Mouse (Mus musculus) liver, embryonic 15.5 days (tissue): ENCODE measurements at regions not wholly inside any gene's neighbourhood (a gene's known extent, or its start where the extent isn't known, plus 50 kb on each side); places are given as distances from the start of the nearest gene placed in this dataset.
A peak's percentile ranks its signal among the peaks of the same experiment; 100 is the strongest.

Source experiments
- ATAC-seq: fragments of 200-750 bp; cut with Nextera tagmentation; 2 replicates; pipeline ENCODE4 v1.8.0; 2017; ENCODE audit warnings: moderate number of reproducible peaks, mild to moderate bottlenecking, moderate library complexity; ENCODE audit not compliant: insufficient read depth
- H3K27ac ChIP-seq: fragments of 300-500 bp; sonication (generic); replicated peaks from 2 replicates; pipeline ENCODE4 v1.5.1; 2015; ENCODE audit warnings: mild to moderate bottlenecking, inconsistent platforms
- H3K27me3 ChIP-seq: fragments of 300-500 bp; sonication (generic); 2 replicates; pipeline ENCODE4 v1.6.1; 2015; ENCODE audit warnings: mild to moderate bottlenecking, inconsistent platforms
- H3K36me3 ChIP-seq: fragments of 300-500 bp; sonication (generic); replicated peaks from 2 replicates; pipeline ENCODE4 v1.6.1; 2015; ENCODE audit warnings: moderate library complexity, mild to moderate bottlenecking, inconsistent platforms
- H3K4me1 ChIP-seq: fragments of 300-500 bp; sonication (generic); replicated peaks from 2 replicates; pipeline ENCODE4 v1.6.1; 2015; ENCODE audit warnings: inconsistent platforms
- H3K4me2 ChIP-seq: fragments of 300-500 bp; sonication (generic); 2 replicates; pipeline ENCODE4 v1.6.1; 2015; ENCODE audit warnings: moderate library complexity, mild to moderate bottlenecking, inconsistent platforms
- H3K4me3 ChIP-seq: fragments of 300-500 bp; sonication (generic); replicated peaks from 2 replicates; pipeline ENCODE4 v1.5.1; 2015; ENCODE audit warnings: mild to moderate bottlenecking, inconsistent platforms
- H3K9ac ChIP-seq: fragments of 300-500 bp; sonication (generic); 2 replicates; pipeline ENCODE4 v1.6.1; 2015; ENCODE audit warnings: moderate library complexity, mild to moderate bottlenecking, inconsistent platforms
- H3K9me3 ChIP-seq: fragments of 300-500 bp; sonication (generic); replicated peaks from 2 replicates; pipeline ENCODE4 v1.6.1; 2016; ENCODE audit warnings: inconsistent platforms
- WGBS: fragments of 180-500 bp; shearing (Covaris S2); methylation state at CpG from one replicate; pipeline ENCODE4 v1.1.7; 2015; ENCODE audit warnings: mixed read lengths; ENCODE audit not compliant: insufficient replicate concordance; 5-methylcytosine and 5-hydroxymethylcytosine counted together

DNA sequence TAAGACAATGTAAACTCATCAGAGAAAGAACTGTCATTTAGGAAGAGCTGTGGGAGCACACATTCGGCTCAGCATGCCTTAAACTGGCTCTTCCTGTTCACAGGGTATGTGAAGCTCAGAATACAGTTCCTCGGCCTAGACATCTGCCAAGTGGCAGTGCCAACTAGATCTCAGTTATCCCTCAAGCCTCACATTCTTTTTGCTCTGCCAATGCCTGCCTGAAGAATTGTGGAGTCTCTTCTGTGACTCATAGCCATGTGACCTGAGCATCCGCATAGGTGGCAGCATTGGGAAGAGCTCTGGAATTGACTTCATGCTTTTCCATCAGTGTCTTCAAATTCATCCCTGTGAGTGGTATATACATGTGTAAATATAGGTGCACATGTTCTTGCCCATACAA lies 59.7 kb downstream of the Prlhr start:
- no peaks in the 10 kb centered on the region for H3K36me3 ChIP-seq
- no peak overlapping the region for H3K27ac ChIP-seq
- H3K4me2 ChIP-seq = no peak overlapping the region
- no peaks in the 10 kb centered on the region for H3K9me3 ChIP-seq
- H3K4me1 ChIP-seq = no peaks in the 10 kb centered on the region
- ATAC-seq = no peak
- WGBS = 58% methylated on average over 3 of the region's 3 CpGs
- no peak overlapping the region for H3K9ac ChIP-seq
- H3K4me3 ChIP-seq = no peak overlapping the region
- H3K27me3 ChIP-seq = peaks cover 15% of the 10 kb centered on the region

DNA sequence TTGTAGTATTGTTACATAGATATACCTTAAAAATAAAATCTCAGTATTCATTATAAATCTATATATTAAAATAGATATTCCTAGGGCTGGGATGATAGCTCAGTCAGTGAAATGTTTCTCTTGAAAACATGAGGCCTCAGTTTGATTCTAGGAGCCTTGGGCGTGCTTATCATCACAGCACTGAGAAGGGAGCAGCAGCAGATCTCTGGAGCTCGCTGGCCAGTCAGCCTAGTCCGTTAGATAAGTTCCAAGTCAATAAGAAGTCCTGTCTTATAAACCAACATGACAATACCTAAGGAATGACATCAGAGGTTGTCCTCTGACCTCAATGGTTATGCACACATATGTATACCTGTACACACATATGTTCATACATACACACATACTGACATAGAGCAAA lies 68.7 kb downstream of the Prlhr start:
- H3K36me3 ChIP-seq = no peaks in the 10 kb centered on the region
- no peaks in the 10 kb centered on the region for H3K9me3 ChIP-seq
- H3K4me2 ChIP-seq = peak overlapping the region; percentile 18; the same call in 1 of the 2 replicates
- peak; percentile 96 for ATAC-seq
- 25% methylated on average over 3 of the region's 3 CpGs for WGBS
- no peak overlapping the region for H3K4me3 ChIP-seq
- no peak overlapping the region for H3K27ac ChIP-seq
- H3K4me1 ChIP-seq = peaks cover 10% of the 10 kb centered on the region
- no peak overlapping the region for H3K9ac ChIP-seq
- peaks cover 7% of the 10 kb centered on the region; the same call in 1 of the 2 replicates for H3K27me3 ChIP-seq

GRCm38 (mm10) chr19:60397666-60398065 lies 70.4 kb downstream of the Prlhr start:
- no peak for ATAC-seq
- WGBS = 79% methylated on average over 1 of the region's 1 CpGs

GRCm38 (mm10) chr19:60396604-60397003 lies 71.5 kb downstream of the Prlhr start:
- Histone ChIP-seq H3K4me2 (no peak overlapping the region), H3K9me3 (no peaks in the 10 kb centered on the region), H3K27ac (no peak overlapping the region), H3K4me1 (peaks cover 10% of the 10 kb centered on the region), H3K27me3 (no peaks in the 10 kb centered on the region), H3K9ac (no peak overlapping the region), H3K4me3 (no peak overlapping the region), H3K36me3 (no peaks in the 10 kb centered on the region)
- 75% methylated on average over 5 of the region's 5 CpGs for WGBS
- no peak for ATAC-seq

More at GRCm38 (mm10) chr19:60397666-60398065, 70.4 kb downstream of the Prlhr start:
- Histone ChIP-seq H3K27ac (no peak overlapping the region), H3K9me3 (no peaks in the 10 kb centered on the region), H3K27me3 (no peaks in the 10 kb centered on the region; the same call in 1 of the 2 replicates), H3K36me3 (no peaks in the 10 kb centered on the region), H3K9ac (no peak overlapping the region), H3K4me1 (peaks cover 10% of the 10 kb centered on the region), H3K4me2 (no peak overlapping the region), H3K4me3 (no peak overlapping the region)

DNA sequence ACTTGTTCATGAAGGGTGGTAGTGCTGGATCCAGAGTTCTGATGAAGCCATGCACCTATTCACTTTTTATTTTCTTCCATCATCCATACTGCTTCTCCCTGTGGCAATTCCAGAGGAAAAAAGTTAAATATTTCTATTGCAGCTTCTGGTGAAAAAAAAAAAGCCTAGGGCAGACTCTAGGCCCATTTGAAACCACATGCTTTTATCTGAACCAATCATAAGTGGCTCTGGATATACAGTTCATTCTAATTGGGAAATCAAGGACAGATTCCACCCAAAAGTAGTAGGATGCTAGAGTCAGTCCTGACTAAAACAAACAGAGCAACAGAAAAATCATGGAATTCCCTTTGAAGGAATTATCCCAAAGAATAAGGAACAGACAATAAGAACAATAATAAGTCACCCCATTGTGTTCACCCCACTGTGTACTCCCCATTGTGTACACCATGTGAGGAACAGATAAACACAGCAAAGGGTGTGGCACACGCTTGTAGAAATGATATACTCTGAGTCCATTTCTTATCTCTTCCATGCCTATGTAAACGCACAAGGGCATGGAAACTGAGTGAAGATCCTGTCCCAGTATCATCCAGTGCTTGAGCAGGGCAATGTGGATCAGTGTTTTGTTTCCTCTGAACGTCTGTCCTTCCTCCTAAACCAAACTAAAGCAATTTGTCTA lies 81.4 kb downstream of the Prlhr start:
- ATAC-seq = peak; percentile 100
- 12% methylated on average over 3 of the region's 3 CpGs for WGBS
- Histone ChIP-seq H3K36me3 (no peaks in the 10 kb centered on the region), H3K4me3 (no peak overlapping the region), H3K9ac (no peak overlapping the region), H3K9me3 (no peaks in the 10 kb centered on the region), H3K27me3 (no peaks in the 10 kb centered on the region), H3K4me2 (peak overlapping the region; percentile 29; the same call in 1 of the 2 replicates), H3K27ac (peak overlapping the region; percentile 57), H3K4me1 (peaks cover 33% of the 10 kb centered on the region)

DNA sequence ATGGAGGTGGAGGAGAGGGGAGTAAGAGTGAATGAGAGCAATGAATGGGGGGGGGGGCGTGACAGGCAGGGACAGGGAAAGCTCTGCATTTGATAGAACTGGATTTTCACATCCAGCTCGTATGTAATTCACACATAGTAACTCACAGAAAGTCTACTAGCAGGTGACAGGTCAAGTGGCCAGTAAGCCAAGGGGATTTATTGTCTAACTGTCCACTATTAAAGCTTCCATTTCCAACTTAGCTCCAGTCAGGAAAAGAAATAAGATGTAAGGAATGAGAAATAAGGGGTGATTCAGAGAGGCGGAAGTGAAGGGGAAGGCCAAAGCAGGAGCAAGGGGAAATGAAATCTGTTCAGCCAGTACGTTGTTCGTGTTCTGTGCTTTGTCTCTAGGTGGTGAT lies 83.4 kb downstream of the Prlhr start:
- Histone ChIP-seq H3K27ac (no peak overlapping the region), H3K9ac (no peak overlapping the region), H3K9me3 (no peaks in the 10 kb centered on the region), H3K27me3 (no peaks in the 10 kb centered on the region), H3K36me3 (no peaks in the 10 kb centered on the region), H3K4me2 (no peak overlapping the region), H3K4me1 (peaks cover 33% of the 10 kb centered on the region), H3K4me3 (no peak overlapping the region)
- 58% methylated on average over 5 of the region's 5 CpGs for WGBS
- no peak for ATAC-seq

DNA sequence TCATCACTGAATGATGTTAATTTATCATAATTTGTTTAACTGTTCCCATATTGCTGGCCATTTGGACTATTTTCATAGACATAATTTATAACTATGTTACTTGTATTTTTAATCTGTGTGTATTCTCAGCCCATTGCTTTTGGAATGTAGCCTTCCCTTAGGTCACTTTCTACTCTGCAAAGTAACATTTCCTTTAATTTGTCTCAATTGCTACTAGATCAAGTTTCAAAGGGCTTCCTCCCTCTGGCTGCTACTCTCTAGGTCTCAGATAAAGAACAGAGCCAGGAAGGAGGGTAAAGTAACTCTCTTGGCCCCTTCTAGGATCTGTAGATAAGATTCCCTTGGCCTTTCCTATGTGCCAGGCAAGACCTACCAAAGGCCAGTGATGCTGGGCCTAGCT lies 85.4 kb downstream of the Prlhr start:
- H3K9me3 ChIP-seq = no peaks in the 10 kb centered on the region

DNA sequence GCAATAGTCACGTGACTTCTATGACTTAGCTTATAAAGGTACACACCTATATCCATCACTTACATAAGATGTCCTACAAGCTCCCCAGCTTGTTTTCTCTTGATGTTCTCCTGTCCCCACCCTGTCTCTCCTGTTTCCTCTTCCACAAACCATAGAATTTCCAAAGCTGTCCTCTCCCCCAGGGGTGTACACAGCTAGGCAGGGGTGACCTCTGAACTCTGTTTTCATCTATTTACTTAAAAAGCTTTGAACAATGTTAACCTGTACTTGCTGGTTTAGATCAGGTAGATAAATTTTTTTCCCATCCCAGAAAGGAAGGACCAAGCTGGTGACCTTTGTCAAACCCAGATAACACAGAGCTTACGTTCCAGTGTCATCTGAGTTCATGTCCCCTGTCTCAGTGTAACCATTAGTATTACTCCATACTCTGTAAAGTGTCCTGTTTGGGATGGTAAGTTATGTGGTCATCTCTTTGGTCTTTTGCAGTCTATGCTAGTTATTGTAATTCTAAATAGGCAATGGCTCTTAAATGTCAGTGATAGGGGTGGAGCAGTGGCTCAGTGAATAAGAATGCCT lies 89.0 kb downstream of the Prlhr start:
- no peak overlapping the region for H3K4me3 ChIP-seq
- H3K27ac ChIP-seq = no peak overlapping the region
- H3K9me3 ChIP-seq = no peaks in the 10 kb centered on the region
- 45% methylated on average over 2 of the region's 2 CpGs for WGBS
- H3K4me2 ChIP-seq = no peak overlapping the region
- peak; percentile 65 for ATAC-seq
- H3K9ac ChIP-seq = no peak overlapping the region
- no peaks in the 10 kb centered on the region for H3K27me3 ChIP-seq
- H3K4me1 ChIP-seq = peaks cover 13% of the 10 kb centered on the region
- H3K36me3 ChIP-seq = no peaks in the 10 kb centered on the region

More for the DNA sequence above, 85.4 kb downstream of the Prlhr start:
- no peak overlapping the region for H3K27ac ChIP-seq
- H3K9ac ChIP-seq = no peak overlapping the region
- no peak for ATAC-seq
- H3K4me3 ChIP-seq = no peak overlapping the region
- H3K4me1 ChIP-seq = peaks cover 34% of the 10 kb centered on the region
- no peaks in the 10 kb centered on the region for H3K27me3 ChIP-seq
- no peak overlapping the region for H3K4me2 ChIP-seq
- no peaks in the 10 kb centered on the region for H3K36me3 ChIP-seq

- Histone ChIP-seq H3K27ac (no peak overlapping the region), H3K4me1 (no peaks in the 10 kb centered on the region; the same call in 1 of the 2 replicates), H3K9ac (no peak overlapping the region), H3K4me2 (no peak overlapping the region), H3K36me3 (no peaks in the 10 kb centered on the region), H3K9me3 (no peaks in the 10 kb centered on the region), H3K27me3 (no peaks in the 10 kb centered on the region), H3K4me3 (no peak overlapping the region)
- 38% methylated on average over 4 of the region's 4 CpGs for WGBS
- no peak for ATAC-seq
These were observed 104.0 kb downstream of the Prlhr start for GRCm38 (mm10) chr19:60363988-60364599.

DNA sequence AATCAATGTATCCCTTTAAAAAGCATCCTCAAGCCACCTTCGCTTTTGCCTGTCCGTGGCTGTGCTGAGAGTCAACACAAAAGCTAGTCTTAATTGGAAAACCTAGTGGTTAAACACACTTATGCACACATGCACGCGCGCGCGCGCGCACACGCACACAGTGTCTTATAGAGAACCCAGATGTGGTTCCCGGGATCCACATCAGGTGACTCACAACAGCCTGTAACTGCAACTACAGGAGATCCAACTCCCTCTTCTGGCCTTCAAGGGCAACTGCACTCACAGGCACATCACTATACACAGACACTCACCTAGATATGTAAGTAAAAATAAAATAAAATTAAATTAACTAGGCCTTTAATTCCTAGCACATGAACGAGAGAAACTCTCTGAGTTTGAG lies 118.4 kb upstream of the Fam204a start:
- WGBS = 81% methylated on average over 12 of the region's 12 CpGs
- H3K9ac ChIP-seq = no peak overlapping the region
- H3K27me3 ChIP-seq = no peaks in the 10 kb centered on the region
- no peak overlapping the region for H3K27ac ChIP-seq
- no peak for ATAC-seq
- no peaks in the 10 kb centered on the region for H3K9me3 ChIP-seq
- no peak overlapping the region for H3K4me2 ChIP-seq
- no peak overlapping the region for H3K4me3 ChIP-seq
- H3K4me1 ChIP-seq = no peaks in the 10 kb centered on the region
- H3K36me3 ChIP-seq = no peaks in the 10 kb centered on the region

DNA sequence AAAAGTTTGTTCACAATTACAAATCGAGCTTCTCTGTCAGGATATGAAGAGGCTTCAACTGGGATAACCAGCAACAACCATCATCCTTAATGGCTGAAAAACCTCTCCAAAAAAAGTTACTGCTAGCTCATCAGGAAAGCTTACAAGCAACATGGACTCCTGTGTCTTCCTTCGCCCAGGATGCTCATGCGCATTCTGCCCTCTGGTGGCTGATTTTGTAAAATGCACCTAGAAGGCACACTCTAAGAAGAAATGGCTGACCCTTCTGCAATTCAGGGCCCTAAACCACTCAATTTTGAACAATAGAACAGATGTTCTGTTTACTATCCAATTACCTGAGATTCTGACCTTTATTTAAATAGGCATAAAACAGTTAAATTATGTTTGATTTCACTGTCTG lies 115.0 kb upstream of the Fam204a start:
- Histone ChIP-seq H3K4me3 (no peak overlapping the region), H3K27ac (no peak overlapping the region), H3K9me3 (no peaks in the 10 kb centered on the region), H3K9ac (no peak overlapping the region), H3K4me2 (no peak overlapping the region), H3K27me3 (no peaks in the 10 kb centered on the region), H3K4me1 (no peaks in the 10 kb centered on the region), H3K36me3 (no peaks in the 10 kb centered on the region)
- no peak for ATAC-seq
- WGBS = 7% methylated on average over 3 of the region's 3 CpGs
